Mouse (Mus musculus) stomach, embryonic 14.5 days (tissue): ENCODE results near the gene Hist1h4d. TPM values are rescaled to one million over a fixed set of nuclear protein-coding genes. Genes with fewer than 3 reads are reported as not detected.
"Not testable (repeated sequence)": the region's sequence is repeated elsewhere in the genome, so short reads cannot be mapped to it uniquely, and the experiment has no call there.

Experiments used
- ATAC-seq: fragments of 200-750 bp; cut with Nextera tagmentation; 2 replicates; pipeline ENCODE4 v1.8.0; 2017; ENCODE audit warnings: low read depth, moderate TSS enrichment; ENCODE audit not compliant: insufficient number of reproducible peaks, insufficient read depth, low FRiP score
- H3K27ac ChIP-seq: fragments of 300-500 bp; sonication (generic); 2 replicates; pipeline ENCODE4 v1.5.1; 2014; ENCODE audit warnings: mild to moderate bottlenecking, low read length, moderate library complexity, mixed read lengths
- H3K27me3 ChIP-seq: fragments of 300-500 bp; sonication (generic); 2 replicates; pipeline ENCODE4 v1.6.1; 2014; ENCODE audit warnings: low read length, control low read depth, mixed read lengths; ENCODE audit not compliant: control insufficient read depth, insufficient read depth
- H3K36me3 ChIP-seq: fragments of 300-500 bp; sonication (generic); 2 replicates; pipeline ENCODE4 v1.6.1; 2014; ENCODE audit warnings: mild to moderate bottlenecking, control low read depth, low read length, moderate library complexity, mixed read lengths; ENCODE audit not compliant: control insufficient read depth, insufficient read depth
- H3K4me1 ChIP-seq: fragments of 300-500 bp; sonication (generic); 2 replicates; pipeline ENCODE4 v1.6.1; 2014; ENCODE audit warnings: low read length, control low read depth, mixed read lengths; ENCODE audit not compliant: control insufficient read depth, insufficient read depth
- H3K4me2 ChIP-seq: fragments of 300-500 bp; sonication (generic); replicated peaks from 2 replicates; pipeline ENCODE4 v1.6.1; 2014; ENCODE audit warnings: low read depth, low read length, control low read depth
- H3K4me3 ChIP-seq: fragments of 300-500 bp; sonication (generic); 2 replicates; pipeline ENCODE4 v1.5.1; 2014; ENCODE audit warnings: low read depth, low read length, control low read depth
- H3K9ac ChIP-seq: fragments of 300-500 bp; sonication (generic); replicated peaks from 2 replicates; pipeline ENCODE4 v1.6.1; 2014; ENCODE audit warnings: low read depth, mild to moderate bottlenecking, control low read depth, low read length, moderate library complexity, mixed read lengths
- H3K9me3 ChIP-seq: fragments of 300-500 bp; sonication (generic); 2 replicates; pipeline ENCODE4 v1.6.1; 2016; ENCODE audit warnings: low read depth, low read length, control low read depth; ENCODE audit not compliant: control insufficient read depth
- WGBS: fragments of 180-500 bp; shearing (Covaris S2); extraction: QIAGEN DNeasy Blood & Tissue Kit; methylation state at CpG from one replicate; pipeline ENCODE4 v1.1.7; 2014; 5-methylcytosine and 5-hydroxymethylcytosine counted together
- polyA plus RNA-seq: library from polyadenylated mRNA; unstranded; fragments of >200 nt; fragmentation: Nextera tagmentation; extraction: Ambion mirVana; gene quantifications from 2 replicates; pipeline ENCODE4 v1.2.1, GENCODE M21; 2014

Gene Hist1h4d
- polyA plus RNA-seq, 1 experiment from 2014 or later, result 119 TPM

DNA sequence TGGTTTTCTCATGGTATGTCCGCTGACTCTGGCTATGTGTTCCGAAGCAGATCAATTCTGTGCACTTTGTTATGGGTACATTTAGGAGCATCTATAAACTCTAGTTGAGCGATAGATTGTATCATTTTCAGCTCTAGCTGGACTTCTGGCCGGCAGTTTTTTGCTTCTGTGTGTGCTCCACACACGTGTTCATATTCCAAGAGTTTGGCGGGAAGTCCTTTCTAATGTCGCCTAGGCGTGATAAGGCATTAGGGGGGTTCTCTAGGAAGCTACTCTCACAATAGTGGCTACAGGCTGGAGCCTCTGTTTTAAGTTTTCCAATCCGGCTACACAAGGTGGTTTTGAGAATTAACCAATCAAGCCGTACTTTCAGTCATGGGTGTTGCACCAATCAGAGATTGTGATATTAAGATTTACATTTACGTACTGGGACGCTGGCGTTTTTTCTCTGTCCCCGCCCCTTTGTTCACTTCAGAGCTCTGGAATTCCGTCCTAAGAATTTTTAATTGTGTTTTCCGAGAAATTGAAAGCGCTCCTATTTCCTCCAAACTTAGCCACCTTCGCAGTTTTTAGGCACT lies 25.5 kb upstream of the Hist1h4d start:
- 0% methylated on average over 18 of the region's 18 CpGs for WGBS
- Histone ChIP-seq H3K4me2 (peak overlapping the region; percentile 94), H3K27me3 (no peaks in the 10 kb centered on the region), H3K4me1 (peaks cover 11% of the 10 kb centered on the region; the same call in 1 of the 2 replicates), H3K27ac (peak overlapping the region; percentile 99), H3K9me3 (no peaks in the 10 kb centered on the region), H3K36me3 (no peaks in the 10 kb centered on the region), H3K9ac (peak overlapping the region; percentile 92), H3K4me3 (peak overlapping the region; percentile 69)
- peak; percentile 75 for ATAC-seq

DNA sequence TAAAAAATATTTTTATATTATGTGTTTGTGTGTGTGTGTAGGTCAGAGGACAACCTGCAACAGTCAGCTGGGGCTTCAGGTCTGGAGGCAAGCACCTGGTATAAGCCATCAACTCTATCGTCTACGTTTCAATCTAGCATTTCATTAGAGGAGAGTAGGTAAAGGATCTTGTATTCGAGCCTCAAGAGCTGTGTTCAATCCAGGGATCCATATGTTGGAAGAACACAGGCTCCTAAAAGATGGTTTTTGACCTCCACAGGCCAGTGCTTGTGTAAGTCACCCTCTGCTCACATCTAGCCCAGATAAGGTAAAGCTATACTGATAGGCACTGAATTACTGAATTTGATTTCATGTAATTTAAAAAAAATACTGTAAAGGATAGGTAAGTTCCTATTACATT lies 24.5 kb upstream of the Hist1h4d start:
- Histone ChIP-seq H3K9ac (0 out of 2 replicates have a peak overlapping the region, but pooled peaks have one; percentile 15), H3K27ac (peak overlapping the region; percentile 99), H3K36me3 (no peaks in the 10 kb centered on the region), H3K4me3 (peak overlapping the region; percentile 69; the same call in 1 of the 2 replicates), H3K27me3 (no peaks in the 10 kb centered on the region), H3K4me1 (peaks cover 11% of the 10 kb centered on the region; the same call in 1 of the 2 replicates), H3K4me2 (peak overlapping the region; percentile 94), H3K9me3 (no peaks in the 10 kb centered on the region)
- 59% methylated on average over 3 of the region's 3 CpGs for WGBS
- ATAC-seq, result no peak

DNA sequence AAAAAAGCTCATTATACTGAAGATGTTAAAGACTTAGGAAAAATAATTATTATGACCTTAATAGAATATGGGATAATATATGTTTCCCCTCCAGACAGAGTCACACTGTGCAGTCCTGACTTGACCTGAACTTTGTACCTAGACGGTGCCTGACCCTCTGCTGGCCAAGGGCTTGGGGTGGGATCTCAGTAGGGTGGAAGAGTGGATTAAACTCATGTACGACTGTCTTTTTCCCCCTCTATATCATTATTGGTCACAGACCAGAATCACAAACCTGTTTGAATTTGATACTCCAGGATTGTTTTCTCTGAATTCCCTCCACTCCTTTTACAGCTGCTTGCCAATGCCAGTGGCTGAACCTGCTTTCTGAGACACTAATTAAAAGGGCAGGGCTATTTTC lies 20.7 kb upstream of the Hist1h4d start:
- not testable (repeated sequence) for H3K27me3 ChIP-seq, H3K9me3 ChIP-seq, H3K4me3 ChIP-seq, H3K9ac ChIP-seq, H3K27ac ChIP-seq, H3K4me1 ChIP-seq, ATAC-seq, H3K36me3 ChIP-seq
- 19% methylated on average over 2 of the region's 2 CpGs for WGBS
- H3K4me2 ChIP-seq, result 0 out of 2 replicates have a peak overlapping the region, but pooled peaks have one; percentile 13

DNA sequence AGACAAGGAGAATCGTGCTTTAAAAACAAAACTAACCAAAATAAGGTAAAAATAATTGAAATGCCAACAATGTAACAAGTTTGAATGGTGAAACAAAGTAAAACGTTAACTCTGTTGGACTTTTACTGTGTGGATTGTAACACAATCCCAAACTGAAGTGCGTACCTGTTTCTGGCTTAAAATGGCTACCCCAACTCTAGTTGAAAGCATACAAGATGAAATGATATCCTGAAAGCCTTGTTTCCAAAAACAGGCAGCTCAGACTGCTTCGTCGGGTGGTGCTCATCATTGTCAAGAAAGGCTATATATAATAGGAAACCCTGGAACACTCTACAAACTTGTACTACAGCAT lies 19.9 kb upstream of the Hist1h4d start:
- H3K4me1 ChIP-seq, H3K9ac ChIP-seq, H3K27me3 ChIP-seq, H3K9me3 ChIP-seq, H3K36me3 ChIP-seq, ATAC-seq: not testable (repeated sequence)
- H3K4me2 ChIP-seq, result peak overlapping the region; percentile 70; the same call in 1 of the 2 replicates
- peak overlapping the region; percentile 29; the same call in 1 of the 2 replicates for H3K4me3 ChIP-seq
- 0% methylated on average over 2 of the region's 5 CpGs for WGBS
- H3K27ac ChIP-seq, result peak overlapping the region; percentile 99

DNA sequence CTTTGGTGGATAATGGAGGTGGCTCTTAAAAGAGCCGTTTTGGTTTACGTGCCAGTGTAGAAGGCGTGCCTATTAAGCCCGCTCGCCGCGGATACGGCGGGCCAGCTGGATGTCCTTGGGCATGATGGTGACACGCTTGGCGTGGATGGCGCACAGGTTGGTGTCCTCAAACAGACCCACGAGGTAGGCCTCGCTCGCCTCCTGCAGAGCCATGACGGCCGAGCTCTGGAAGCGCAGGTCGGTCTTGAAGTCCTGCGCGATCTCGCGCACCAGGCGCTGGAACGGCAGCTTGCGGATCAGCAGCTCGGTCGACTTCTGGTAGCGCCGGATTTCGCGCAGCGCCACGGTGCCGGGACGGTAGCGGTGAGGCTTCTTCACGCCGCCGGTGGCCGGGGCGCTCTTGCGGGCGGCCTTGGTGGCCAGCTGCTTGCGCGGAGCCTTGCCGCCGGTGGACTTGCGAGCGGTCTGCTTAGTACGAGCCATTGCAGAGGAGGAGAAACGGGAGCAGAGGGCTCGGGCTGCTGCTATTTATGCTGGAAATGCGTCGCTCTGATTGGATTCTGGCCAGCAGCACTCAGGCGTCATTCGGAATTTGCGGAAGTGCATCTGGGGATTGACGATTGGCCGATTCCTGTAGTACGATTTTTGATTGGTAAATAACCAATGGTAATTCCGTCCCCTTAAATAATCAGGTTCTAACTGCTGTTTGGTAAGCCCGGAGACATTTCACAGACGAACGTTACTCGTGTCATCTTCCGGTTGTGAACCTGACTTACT lies 19.3 kb upstream of the Hist1h4d start, which contains the start of gene Hist1h3e:
Gene Hist1h3e, minus strand, starts transcription at position 487 of the 777 bp plus-strand sequence.
- Histone ChIP-seq H3K9ac (peak within 1 kb of the TSS; percentile 45; the same call in 1 of the 2 replicates), H3K4me3 (peak within 1 kb of the TSS; percentile 29), H3K4me2 (peak within 1 kb of the TSS; percentile 70), H3K27ac (peak within 1 kb of the TSS; percentile 99)
- peak; percentile 93 for ATAC-seq
- H3K9me3 ChIP-seq, H3K27me3 ChIP-seq, H3K36me3 ChIP-seq, H3K4me1 ChIP-seq: not testable (repeated sequence)
- WGBS, result under 1% methylated on average over 50 of the region's 67 CpGs

DNA sequence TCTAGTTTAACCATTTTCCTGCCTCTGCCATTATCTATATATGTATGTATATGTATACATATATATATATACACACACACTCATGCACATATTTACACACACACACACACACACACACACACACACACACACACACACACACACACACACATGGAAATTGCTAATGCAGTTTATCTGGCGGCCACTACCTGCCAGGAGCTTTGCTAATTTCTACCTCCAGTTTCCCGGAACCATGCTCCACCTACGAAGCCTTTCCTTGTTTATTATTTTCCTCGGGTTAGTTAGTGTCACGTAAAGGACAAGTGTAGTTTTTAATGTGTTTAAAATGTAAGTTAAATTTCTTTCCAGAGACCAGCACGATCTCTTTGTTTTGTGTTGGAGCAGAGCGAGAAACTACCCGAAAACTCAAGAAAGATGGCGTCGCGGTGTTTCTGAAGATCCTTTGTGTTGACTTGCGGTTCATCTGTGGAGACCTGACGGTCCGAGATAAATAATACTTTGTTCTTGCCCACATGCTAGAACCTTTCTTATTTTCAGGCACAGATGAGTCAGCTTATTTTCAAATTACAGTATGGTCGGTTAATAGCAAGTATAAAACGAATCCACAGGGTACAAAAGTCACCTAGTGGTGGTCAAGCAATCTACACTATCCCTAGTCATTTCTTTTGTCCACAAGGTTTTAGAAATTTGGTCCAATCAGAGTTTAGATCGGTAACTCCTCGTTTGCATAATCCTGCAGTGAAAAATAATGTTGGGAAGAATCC lies 18.5 kb upstream of the Hist1h4d start:
- peak overlapping the region; percentile 70 for H3K4me2 ChIP-seq
- peak overlapping the region; percentile 23; the same call in 1 of the 2 replicates for H3K9ac ChIP-seq
- no peaks in the 10 kb centered on the region for H3K27me3 ChIP-seq
- peak; percentile 62 for ATAC-seq
- peak overlapping the region; percentile 99 for H3K27ac ChIP-seq
- no peaks in the 10 kb centered on the region for H3K9me3 ChIP-seq
- no peaks in the 10 kb centered on the region for H3K4me1 ChIP-seq
- H3K36me3 ChIP-seq, result no peaks in the 10 kb centered on the region
- WGBS, result 2% methylated on average over 18 of the region's 18 CpGs
- peak overlapping the region; percentile 29 for H3K4me3 ChIP-seq

DNA sequence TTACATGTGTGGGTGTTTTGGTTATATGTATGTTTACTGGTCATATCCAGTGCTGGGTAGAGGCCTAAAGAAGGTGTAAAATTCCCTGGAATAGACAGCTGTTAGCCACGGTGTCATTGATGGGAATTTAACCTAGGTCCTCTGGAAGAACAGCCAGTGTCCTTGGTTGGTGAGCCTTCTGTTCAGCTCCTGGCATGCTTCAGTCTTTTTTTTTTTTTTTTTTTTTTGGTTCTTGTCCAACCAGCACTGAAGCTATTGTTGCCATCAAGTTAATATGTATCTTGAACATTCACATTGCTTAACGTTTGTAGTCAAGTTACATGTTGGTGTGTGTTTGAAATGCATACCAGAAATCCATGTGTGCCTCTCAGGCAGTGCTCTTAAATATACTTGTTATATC lies 16.9 kb upstream of the Hist1h4d start:
- 79% methylated on average over 2 of the region's 2 CpGs for WGBS
- Histone ChIP-seq H3K27ac (peak overlapping the region; percentile 99), H3K4me2 (no peak overlapping the region)

DNA sequence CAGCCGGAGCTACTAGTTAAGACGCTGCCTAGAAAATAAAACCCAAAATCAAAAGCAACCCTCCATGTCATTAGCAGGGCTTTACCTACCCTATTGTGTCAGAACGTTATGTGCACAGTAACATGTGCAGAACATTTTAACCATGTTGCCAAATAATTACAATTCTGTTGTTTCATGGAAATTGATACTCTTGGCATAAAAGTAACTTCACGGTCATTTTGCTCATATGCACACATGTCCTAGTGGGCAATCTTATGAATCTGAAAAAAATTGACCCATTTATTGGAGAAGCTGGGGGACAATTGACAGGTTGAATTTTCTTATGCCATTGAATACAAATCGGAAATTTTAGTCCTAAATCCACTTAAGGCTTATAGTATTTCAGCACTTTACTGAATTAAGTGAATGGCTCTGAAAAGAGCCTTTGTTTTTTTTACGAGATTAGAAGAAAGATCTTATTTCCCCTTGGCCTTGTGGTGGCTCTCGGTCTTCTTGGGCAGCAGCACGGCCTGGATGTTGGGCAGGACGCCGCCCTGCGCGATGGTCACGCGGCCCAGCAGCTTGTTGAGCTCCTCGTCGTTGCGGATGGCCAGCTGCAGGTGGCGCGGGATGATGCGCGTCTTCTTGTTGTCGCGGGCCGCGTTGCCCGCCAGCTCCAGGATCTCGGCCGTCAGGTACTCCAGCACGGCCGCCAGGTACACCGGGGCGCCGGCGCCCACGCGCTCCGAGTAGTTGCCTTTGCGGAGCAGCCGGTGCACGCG lies 11.0 kb upstream of the Hist1h4d start:
- not testable (repeated sequence) for H3K9me3 ChIP-seq, ATAC-seq, H3K36me3 ChIP-seq, H3K27me3 ChIP-seq, H3K4me1 ChIP-seq
- peak overlapping the region; percentile 50 for H3K4me2 ChIP-seq
- peak overlapping the region; percentile 27; the same call in 1 of the 2 replicates for H3K4me3 ChIP-seq
- H3K27ac ChIP-seq, result peak overlapping the region; percentile 94
- H3K9ac ChIP-seq, result peak overlapping the region; percentile 22
- 4% methylated on average over 12 of the region's 41 CpGs for WGBS

More for the DNA sequence above, 16.9 kb upstream of the Hist1h4d start:
- no peak overlapping the region for H3K9ac ChIP-seq
- H3K36me3 ChIP-seq, result no peaks in the 10 kb centered on the region
- H3K9me3 ChIP-seq, result no peaks in the 10 kb centered on the region
- no peak overlapping the region for H3K4me3 ChIP-seq
- no peaks in the 10 kb centered on the region for H3K27me3 ChIP-seq
- no peak for ATAC-seq
- H3K4me1 ChIP-seq, result no peaks in the 10 kb centered on the region
